Mouse (Mus musculus): ENCODE measurements around the gene Napb. TPM values are rescaled to one million over a fixed set of nuclear protein-coding genes. Genes with fewer than 3 reads are reported as not detected.
"Not testable (repeated sequence)": the region's sequence is repeated elsewhere in the genome, so short reads cannot be mapped to it uniquely, and the experiment has no call there.

The Napb gene
- polyA plus RNA-seq (2015; fragmentation: Nextera tagmentation; extraction: Ambion mirVana) = 96.5 and 98.0 TPM in 2 replicates

DNA sequence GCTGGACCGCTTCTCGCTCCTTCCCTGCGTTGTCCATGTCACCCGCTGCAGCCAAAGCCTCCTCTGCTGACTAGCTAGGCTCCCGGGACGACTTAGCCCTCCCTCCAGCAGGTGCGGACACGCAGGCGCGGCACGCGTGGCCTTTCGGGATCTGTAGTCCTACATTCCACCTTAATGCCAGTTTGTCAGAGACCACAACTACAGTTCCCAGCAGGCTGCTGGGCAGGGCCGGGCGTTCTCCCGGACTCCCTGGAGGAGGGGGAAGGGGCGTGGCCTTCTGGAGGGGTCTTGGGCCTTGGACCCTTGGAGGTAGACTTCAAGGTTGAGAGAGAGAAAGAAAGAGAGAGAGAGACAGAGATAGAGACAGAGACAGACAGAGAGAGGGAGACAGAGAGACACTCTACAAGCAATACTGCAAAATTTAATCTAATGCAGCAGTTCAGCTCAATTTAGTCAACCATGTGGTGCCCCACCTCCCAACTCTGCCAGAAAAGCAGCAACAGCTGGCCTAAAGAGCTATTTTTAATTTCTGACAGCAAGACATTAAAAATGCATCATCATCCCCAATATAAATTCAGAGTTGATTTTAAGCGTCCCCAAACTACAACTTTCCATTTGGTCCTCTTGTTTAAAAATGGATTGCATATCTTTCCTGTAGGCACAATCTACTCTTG lies at the start of gene Napb:
Napb (minus strand) TSS at position 141 of the 674 bp plus-strand sequence.
- Histone ChIP-seq H3K9me3 (ENCODE audit: control insufficient read depth, low read length) (no peaks in the 10 kb centered on the region), H3K4me3 (ENCODE audit: low read length) (peak within 1 kb of the TSS; percentile 88), H3K9ac (ENCODE audit: low read depth, low read length) (peak within 1 kb of the TSS; percentile 90), H3K4me1 (ENCODE audit: control insufficient read depth, insufficient read depth, low read depth, low read length) (peaks cover 12% of the 10 kb centered on the region), H3K27ac (ENCODE audit: low read depth, low read length) (peak within 1 kb of the TSS; percentile 69), H3K36me3 (ENCODE audit: control insufficient read depth, insufficient read depth, low read length) (no peaks in the 10 kb centered on the region), H3K27me3 (replicated peaks; ENCODE audit: control insufficient read depth, insufficient read depth, low read length) (no peaks in the 10 kb centered on the region), H3K4me2 (ENCODE audit: low read length) (peak within 1 kb of the TSS; percentile 84)
- ATAC-seq = peak; percentile 100
- 5% methylated on average over 18 of the region's 18 CpGs for WGBS

GRCm38 (mm10) chr2:148781709-148782108 lies 49.4 kb upstream of the Napb start, which contains the start of gene 8030411F24Rik:
8030411F24Rik (plus strand) TSS chr2:148782009.
- no peaks in the 10 kb centered on the region for H3K36me3 ChIP-seq (ENCODE audit: control insufficient read depth, insufficient read depth, low read length)
- ATAC-seq = no peak
- H3K4me1 ChIP-seq (ENCODE audit: control insufficient read depth, insufficient read depth, low read depth, low read length) = no peaks in the 10 kb centered on the region
- no peaks in the 10 kb centered on the region for H3K9me3 ChIP-seq (ENCODE audit: control insufficient read depth, low read length)
- no peak within 1 kb of the TSS for H3K9ac ChIP-seq (ENCODE audit: low read depth, low read length)
- WGBS = 16% methylated on average over 1 of the region's 1 CpGs
- no peaks in the 10 kb centered on the region for H3K27me3 ChIP-seq (replicated peaks; ENCODE audit: control insufficient read depth, insufficient read depth, low read length)
- no peak within 1 kb of the TSS for H3K4me2 ChIP-seq (ENCODE audit: low read length)
- H3K27ac ChIP-seq (ENCODE audit: low read depth, low read length) = no peak within 1 kb of the TSS
- no peak within 1 kb of the TSS for H3K4me3 ChIP-seq (ENCODE audit: low read length)

- ATAC-seq; H3K9ac ChIP-seq (ENCODE audit: low read depth, low read length): not testable (repeated sequence)
These were observed 39.1 kb upstream of the Napb start, which contains the start of gene Cst11 for GRCm38 (mm10) chr2:148771397-148771796. Cst11 (minus strand) TSS chr2:148771497.

DNA sequence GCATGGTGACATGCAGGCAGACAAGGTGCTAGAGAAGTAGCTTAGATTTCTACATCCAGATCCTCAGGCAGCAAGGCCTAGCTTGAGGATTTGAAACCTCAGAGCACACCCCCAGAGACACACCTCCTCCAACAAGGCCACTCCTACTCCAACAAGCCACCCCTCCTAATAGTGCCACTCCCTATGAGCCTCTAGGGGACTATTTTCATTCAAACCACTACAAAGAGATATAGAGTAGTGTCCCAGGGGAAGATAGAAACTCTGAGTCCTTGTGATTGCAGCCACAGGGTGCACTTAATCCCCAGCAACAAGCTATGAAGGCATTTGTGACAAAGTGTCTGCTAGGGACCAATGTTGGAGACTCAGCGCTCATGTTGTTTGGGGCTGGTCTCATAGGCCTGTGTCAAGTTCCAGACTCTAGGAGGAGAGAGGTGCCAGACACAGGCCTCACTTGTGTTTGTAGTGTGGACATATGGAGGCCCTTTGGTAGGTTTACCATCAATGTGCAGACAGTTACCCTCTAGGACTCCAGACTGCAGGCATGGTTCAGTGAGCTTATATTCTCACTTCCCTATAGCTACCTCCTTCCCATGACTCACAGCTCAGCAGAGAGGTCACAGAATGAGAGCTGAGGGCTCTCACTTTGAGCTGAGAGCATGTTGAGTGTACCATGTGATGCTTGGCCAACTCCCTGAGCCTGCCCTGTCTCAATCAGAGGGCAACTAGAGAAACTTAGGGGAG lies 31.6 kb upstream of the Napb start:
- WGBS = 100% methylated on average over 1 of the region's 1 CpGs
- Histone ChIP-seq H3K9me3 (ENCODE audit: control insufficient read depth, low read length) (no peaks in the 10 kb centered on the region), H3K4me2 (ENCODE audit: low read length) (no peak overlapping the region), H3K9ac (ENCODE audit: low read depth, low read length) (no peak overlapping the region), H3K4me1 (ENCODE audit: control insufficient read depth, insufficient read depth, low read depth, low read length) (no peaks in the 10 kb centered on the region), H3K27ac (ENCODE audit: low read depth, low read length) (no peak overlapping the region), H3K36me3 (ENCODE audit: control insufficient read depth, insufficient read depth, low read length) (no peaks in the 10 kb centered on the region), H3K27me3 (replicated peaks; ENCODE audit: control insufficient read depth, insufficient read depth, low read length) (no peaks in the 10 kb centered on the region), H3K4me3 (ENCODE audit: low read length) (no peak overlapping the region)
- ATAC-seq = no peak

More at GRCm38 (mm10) chr2:148771397-148771796, 39.1 kb upstream of the Napb start, which contains the start of gene Cst11:
- H3K4me1 ChIP-seq (ENCODE audit: control insufficient read depth, insufficient read depth, low read depth, low read length); H3K27ac ChIP-seq (ENCODE audit: low read depth, low read length); H3K27me3 ChIP-seq (replicated peaks; ENCODE audit: control insufficient read depth, insufficient read depth, low read length); H3K4me2 ChIP-seq (ENCODE audit: low read length); H3K36me3 ChIP-seq (ENCODE audit: control insufficient read depth, insufficient read depth, low read length); H3K9me3 ChIP-seq (ENCODE audit: control insufficient read depth, low read length); H3K4me3 ChIP-seq (ENCODE audit: low read length): not testable (repeated sequence)
- 84% methylated on average over 4 of the region's 4 CpGs for WGBS

- no peaks in the 10 kb centered on the region for H3K4me1 ChIP-seq (ENCODE audit: control insufficient read depth, insufficient read depth, low read depth, low read length)
- no peaks in the 10 kb centered on the region for H3K36me3 ChIP-seq (ENCODE audit: control insufficient read depth, insufficient read depth, low read length)
- WGBS = 87% methylated on average over 1 of the region's 1 CpGs
- H3K27ac ChIP-seq (ENCODE audit: low read depth, low read length) = no peak overlapping the region
- no peaks in the 10 kb centered on the region for H3K9me3 ChIP-seq (ENCODE audit: control insufficient read depth, low read length)
- H3K27me3 ChIP-seq (replicated peaks; ENCODE audit: control insufficient read depth, insufficient read depth, low read length) = 0 out of 2 replicates have a peak, but pooled peaks cover 2% of the 10 kb centered on the region
- H3K4me2 ChIP-seq (ENCODE audit: low read length) = no peak overlapping the region
- ATAC-seq = no peak
- no peak overlapping the region for H3K4me3 ChIP-seq (ENCODE audit: low read length)
- no peak overlapping the region for H3K9ac ChIP-seq (ENCODE audit: low read depth, low read length)
These were observed 22.1 kb upstream of the Napb start for GRCm38 (mm10) chr2:148754310-148754846.

- peak overlapping the region; percentile 54; the same call in 1 of the 2 replicates for H3K9ac ChIP-seq (ENCODE audit: low read depth, low read length)
- WGBS = 18% methylated on average over 15 of the region's 15 CpGs
- no peaks in the 10 kb centered on the region for H3K36me3 ChIP-seq (ENCODE audit: control insufficient read depth, insufficient read depth, low read length)
- H3K4me3 ChIP-seq (ENCODE audit: low read length) = peak overlapping the region; percentile 41
- H3K27ac ChIP-seq (ENCODE audit: low read depth, low read length) = 0 out of 2 replicates have a peak overlapping the region, but pooled peaks have one; percentile 35
- peak; percentile 95 for ATAC-seq
- peak overlapping the region; percentile 73 for H3K4me2 ChIP-seq (ENCODE audit: low read length)
- no peaks in the 10 kb centered on the region for H3K4me1 ChIP-seq (ENCODE audit: control insufficient read depth, insufficient read depth, low read depth, low read length)
- 0 out of 2 replicates have a peak, but pooled peaks cover 2% of the 10 kb centered on the region for H3K27me3 ChIP-seq (replicated peaks; ENCODE audit: control insufficient read depth, insufficient read depth, low read length)
- no peaks in the 10 kb centered on the region for H3K9me3 ChIP-seq (ENCODE audit: control insufficient read depth, low read length)
These were observed 19.9 kb upstream of the Napb start for GRCm38 (mm10) chr2:148751893-148752813.

GRCm38 (mm10) chr2:148750058-148750457 lies 17.8 kb upstream of the Napb start, which contains the start of gene Cstl1:
Cstl1 (plus strand) TSS chr2:148750358.
- Histone ChIP-seq H3K4me1 (ENCODE audit: control insufficient read depth, insufficient read depth, low read depth, low read length) (no peaks in the 10 kb centered on the region), H3K4me2 (ENCODE audit: low read length) (no peak within 1 kb of the TSS), H3K27me3 (replicated peaks; ENCODE audit: control insufficient read depth, insufficient read depth, low read length) (0 out of 2 replicates have a peak, but pooled peaks cover 2% of the 10 kb centered on the region), H3K9me3 (ENCODE audit: control insufficient read depth, low read length) (no peaks in the 10 kb centered on the region), H3K4me3 (ENCODE audit: low read length) (no peak within 1 kb of the TSS), H3K36me3 (ENCODE audit: control insufficient read depth, insufficient read depth, low read length) (no peaks in the 10 kb centered on the region), H3K9ac (ENCODE audit: low read depth, low read length) (no peak within 1 kb of the TSS), H3K27ac (ENCODE audit: low read depth, low read length) (no peak within 1 kb of the TSS)
- no peak for ATAC-seq
- 85% methylated on average over 1 of the region's 1 CpGs for WGBS

DNA sequence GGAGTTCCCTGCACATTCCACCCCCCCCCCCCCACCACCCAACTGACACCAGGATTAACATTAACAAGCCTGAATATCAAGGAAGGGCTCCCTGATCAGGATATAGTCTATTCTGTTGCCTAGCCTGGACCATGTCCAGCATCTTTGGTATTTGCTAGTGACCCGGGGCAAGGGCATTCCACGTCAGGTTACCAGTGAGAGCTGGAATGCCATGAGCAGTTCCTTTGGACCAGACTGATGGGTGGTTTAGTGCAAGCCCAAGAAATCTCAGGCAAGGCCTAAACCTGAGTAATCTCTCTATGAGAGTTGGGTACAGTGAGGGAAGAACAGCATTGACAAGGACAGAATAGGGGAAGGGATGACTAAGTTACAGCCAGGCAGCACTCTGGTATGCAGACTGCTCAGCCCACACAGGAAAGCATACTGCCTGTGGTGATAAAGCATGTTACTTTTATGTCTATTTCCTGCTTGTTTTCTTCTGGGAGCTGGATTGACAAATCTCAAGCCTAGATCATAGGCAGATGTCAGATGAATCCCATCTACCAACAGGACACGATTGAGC lies 11.7 kb upstream of the Napb start:
- H3K4me3 ChIP-seq (ENCODE audit: low read length) = no peak overlapping the region
- ATAC-seq = no peak
- WGBS = 85% methylated on average over 3 of the region's 3 CpGs
- no peak overlapping the region for H3K27ac ChIP-seq (ENCODE audit: low read depth, low read length)
- no peak overlapping the region for H3K4me2 ChIP-seq (ENCODE audit: low read length)
- H3K9ac ChIP-seq (ENCODE audit: low read depth, low read length) = no peak overlapping the region
- H3K9me3 ChIP-seq (ENCODE audit: control insufficient read depth, low read length) = no peaks in the 10 kb centered on the region
- H3K27me3 ChIP-seq (replicated peaks; ENCODE audit: control insufficient read depth, insufficient read depth, low read length) = no peaks in the 10 kb centered on the region
- no peaks in the 10 kb centered on the region for H3K4me1 ChIP-seq (ENCODE audit: control insufficient read depth, insufficient read depth, low read depth, low read length)
- no peaks in the 10 kb centered on the region for H3K36me3 ChIP-seq (ENCODE audit: control insufficient read depth, insufficient read depth, low read length)

Data from hindbrain, embryonic 16.5 days (tissue).